Mouse (Mus musculus) liver, adult 2 months (tissue): Measurements from ENCODE around the gene Rgs9. TPM values are rescaled to one million over a fixed set of nuclear protein-coding genes. Genes with fewer than 3 reads are reported as not detected.

ENCODE experiments used
- DNase-seq: peaks from one replicate; pipeline ENCODE4 v3.0.0-alpha.2; 2011; ENCODE audit warnings: low read depth, low spot score; ENCODE audit errors: extremely low read depth
- H3K27ac ChIP-seq: fragments of 200-500 bp; replicated peaks from 2 replicates; pipeline ENCODE4 v1.5.1; 2012; ENCODE audit warnings: low read depth, mild to moderate bottlenecking, control low read depth, inconsistent platforms, low read length; ENCODE audit not compliant: insufficient read depth
- H3K27me3 ChIP-seq: fragments of 200-500 bp; 2 replicates; pipeline ENCODE4 v1.6.1; 2012; ENCODE audit warnings: mild to moderate bottlenecking, moderate library complexity, low read length, inconsistent platforms; ENCODE audit not compliant: control insufficient read depth, insufficient read depth
- H3K36me3 ChIP-seq: fragments of 200-500 bp; 2 replicates; pipeline ENCODE4 v1.6.1; 2012; ENCODE audit warnings: low read length, inconsistent platforms; ENCODE audit not compliant: control insufficient read depth, insufficient read depth
- H3K4me1 ChIP-seq: fragments of 200-500 bp; 2 replicates; pipeline ENCODE4 v1.6.1; 2011; ENCODE audit warnings: low read length; ENCODE audit not compliant: control insufficient read depth, insufficient read depth
- H3K4me3 ChIP-seq: fragments of 200-500 bp; 2 replicates; pipeline ENCODE4 v1.5.1; 2011; ENCODE audit warnings: low read depth, mild to moderate bottlenecking, control low read depth, low read length, moderate library complexity; ENCODE audit not compliant: insufficient read depth
- H3K79me2 ChIP-seq: fragments of 200-500 bp; 2 replicates; pipeline ENCODE4 v1.6.1; 2012; ENCODE audit warnings: inconsistent platforms, mild to moderate bottlenecking, low read length, moderate library complexity; ENCODE audit not compliant: control insufficient read depth, insufficient read depth
- H3K9ac ChIP-seq: fragments of 200-500 bp; 2 replicates; pipeline ENCODE4 v1.6.1; 2012; ENCODE audit warnings: low read depth, mild to moderate bottlenecking, control low read depth, inconsistent platforms, low read length
- CTCF ChIP-seq: fragments of 200-500 bp; IDR thresholded peaks from 2 replicates; pipeline ENCODE4 v1.5.1; 2011; ENCODE audit warnings: low read depth, low read length, control low read depth
- POLR2A ChIP-seq: fragments of 200-500 bp; IDR thresholded peaks from 2 replicates; pipeline ENCODE4 v1.6.1; 2011; ENCODE audit warnings: low read length, control low read depth; ENCODE audit not compliant: insufficient read depth; ENCODE audit errors: extremely low read depth
- WGBS: fragments of 180-500 bp; shearing (Covaris S2); methylation state at CpG from one replicate; pipeline ENCODE4 v1.1.7; 2018; 5-methylcytosine and 5-hydroxymethylcytosine counted together
- polyA plus RNA-seq: library from polyadenylated mRNA; depleted of rRNA; stranded (reverse); fragments of >200 nt; gene quantifications from 2 replicates; pipeline ENCODE4 v1.2.3, GENCODE M21; 2012
- total RNA-seq: library from RNA; depleted of rRNA; stranded (reverse); fragments of >200 nt; gene quantifications from 2 replicates; pipeline ENCODE4 v1.2.3, GENCODE M21; 2014

Rgs9 gene
- total and polyA plus RNA-seq, 2 experiments, result 0.09 to 0.37 TPM

DNA sequence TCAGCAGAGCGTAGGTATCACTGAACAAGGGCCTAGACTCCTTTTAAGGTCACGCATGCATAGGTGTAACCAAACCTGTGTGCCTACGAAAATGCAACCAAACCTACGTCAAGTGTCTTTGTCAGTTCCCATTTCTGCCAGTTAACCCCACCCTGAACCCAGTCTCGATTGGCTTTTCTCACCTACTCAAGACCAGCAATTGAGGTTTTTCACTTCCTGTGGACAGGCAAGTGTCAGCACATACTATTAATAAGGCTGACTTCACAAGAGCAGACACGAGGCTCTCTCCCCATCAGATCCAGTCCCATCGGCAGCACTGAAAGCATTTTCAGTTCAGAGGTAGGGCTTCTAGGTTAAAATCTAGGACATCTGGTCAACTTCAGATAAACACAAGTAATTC lies 37.4 kb downstream of the Rgs9 start:
- Histone ChIP-seq H3K36me3 (no peaks in the 10 kb centered on the region), H3K4me3 (no peak overlapping the region), H3K27me3 (0 out of 2 replicates have a peak, but pooled peaks cover 5% of the 10 kb centered on the region), H3K27ac (no peak overlapping the region), H3K9ac (no peak overlapping the region), H3K4me1 (no peaks in the 10 kb centered on the region), H3K79me2 (no peaks in the 10 kb centered on the region)
- DNase-seq, result no peak
- 85% methylated on average over 7 of the region's 7 CpGs for WGBS
- no peak for TF ChIP-seq POLR2A

DNA sequence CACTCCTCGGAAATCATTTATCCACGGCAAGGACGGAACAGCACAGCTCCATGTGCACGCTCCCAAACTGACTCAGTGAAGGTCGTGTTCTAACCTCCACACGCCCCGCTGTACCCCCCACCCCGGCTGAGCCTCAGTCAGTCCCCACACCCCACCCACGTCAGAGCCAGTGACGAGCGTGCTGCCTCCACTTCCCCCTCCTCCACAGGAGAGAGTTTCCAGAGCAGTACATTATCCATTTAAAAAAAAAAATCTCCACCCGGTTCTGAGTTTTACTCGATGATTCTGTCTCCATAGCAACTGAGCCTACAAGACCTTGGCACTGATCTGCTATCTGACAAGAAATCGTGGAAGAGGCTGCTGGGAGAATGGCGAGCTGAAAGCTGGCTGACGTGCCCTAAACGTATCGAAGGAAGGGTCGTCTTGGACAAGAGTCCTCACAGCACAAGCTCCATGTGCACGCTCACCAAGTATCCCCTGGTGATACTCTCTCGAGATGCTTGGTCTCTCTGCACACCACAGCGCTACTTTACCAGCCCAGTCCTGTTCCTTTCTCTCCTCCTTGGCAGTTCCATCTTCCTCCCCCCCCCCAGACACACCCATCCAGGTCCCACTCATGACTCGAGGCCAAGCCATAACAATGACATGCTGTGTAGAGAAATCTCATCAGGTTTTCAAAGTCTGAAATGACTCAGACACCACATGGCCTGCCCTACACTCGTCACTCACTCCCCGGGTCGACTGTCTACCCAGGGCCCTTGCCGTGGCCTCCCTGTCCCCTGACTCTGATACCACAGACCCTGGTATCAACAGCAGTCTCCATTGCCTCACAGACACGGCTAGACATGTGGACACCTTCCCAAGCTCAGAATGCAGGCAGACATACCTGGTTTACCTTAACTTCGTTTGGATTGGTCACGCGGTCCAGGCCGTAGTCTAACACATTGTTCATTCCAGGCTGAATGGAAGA lies 38.7 kb downstream of the Rgs9 start:
- no peaks in the 10 kb centered on the region for H3K4me1 ChIP-seq
- no peak overlapping the region for H3K4me3 ChIP-seq
- H3K27ac ChIP-seq, result no peak overlapping the region
- 0 out of 2 replicates have a peak, but pooled peaks cover 2% of the 10 kb centered on the region for H3K27me3 ChIP-seq
- no peak overlapping the region for H3K9ac ChIP-seq
- no peak for DNase-seq
- no peak for TF ChIP-seq POLR2A
- no peak for TF ChIP-seq CTCF
- H3K79me2 ChIP-seq, result no peaks in the 10 kb centered on the region
- no peaks in the 10 kb centered on the region for H3K36me3 ChIP-seq
- WGBS, result 88% methylated on average over 32 of the region's 32 CpGs

DNA sequence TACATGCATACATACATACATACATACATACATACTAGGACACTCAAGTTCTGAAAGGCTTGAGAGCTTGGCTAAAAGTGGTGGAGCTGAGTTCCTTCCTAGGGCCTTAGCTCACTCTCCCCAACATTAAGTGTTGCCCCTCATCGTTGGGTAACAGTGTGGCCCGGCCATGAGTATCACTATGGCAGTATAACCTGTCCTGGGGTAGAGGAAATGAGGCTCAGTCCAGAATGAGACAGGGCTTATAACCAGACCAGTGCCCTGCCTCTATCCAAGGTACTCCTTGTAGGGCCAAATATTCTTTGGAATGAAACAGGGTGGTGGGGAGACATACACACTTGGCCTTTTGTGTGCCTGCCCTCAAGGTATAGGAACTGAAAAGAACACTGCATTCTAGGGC lies 40.1 kb downstream of the Rgs9 start:
- TF ChIP-seq CTCF, result no peak
- TF ChIP-seq POLR2A, result no peak
- no peaks in the 10 kb centered on the region for H3K4me1 ChIP-seq
- 0 out of 2 replicates have a peak, but pooled peaks cover 2% of the 10 kb centered on the region for H3K27me3 ChIP-seq
- H3K27ac ChIP-seq, result no peak overlapping the region
- H3K4me3 ChIP-seq, result no peak overlapping the region
- DNase-seq, result no peak
- WGBS, result 88% methylated on average over 2 of the region's 2 CpGs
- H3K79me2 ChIP-seq, result no peaks in the 10 kb centered on the region
- H3K36me3 ChIP-seq, result no peaks in the 10 kb centered on the region
- H3K9ac ChIP-seq, result no peak overlapping the region

DNA sequence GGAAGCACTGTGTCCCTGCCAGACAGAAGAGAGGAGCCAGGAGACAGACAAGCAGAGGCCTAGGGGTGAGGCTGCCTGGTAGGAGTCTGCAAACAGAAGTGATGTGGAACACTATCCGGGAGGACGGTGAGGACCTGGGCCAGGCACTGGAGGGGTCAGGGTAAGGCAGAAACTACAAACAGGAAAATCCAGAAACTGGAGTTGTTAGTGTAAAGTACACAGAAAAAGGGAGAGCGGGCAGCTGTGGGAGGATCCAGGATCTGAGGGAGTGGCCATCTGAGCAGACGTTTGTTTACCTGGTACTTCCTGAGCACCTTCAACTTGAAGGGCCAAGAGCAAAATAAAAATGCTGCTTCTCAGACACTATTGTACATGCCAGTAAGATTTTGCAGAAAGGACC lies 42.9 kb downstream of the Rgs9 start:
- H3K27ac ChIP-seq, result no peak overlapping the region
- 28% methylated on average over 4 of the region's 4 CpGs for WGBS
- H3K4me1 ChIP-seq, result no peaks in the 10 kb centered on the region
- no peaks in the 10 kb centered on the region for H3K79me2 ChIP-seq
- no peak overlapping the region for H3K9ac ChIP-seq
- H3K4me3 ChIP-seq, result no peak overlapping the region
- H3K27me3 ChIP-seq, result 0 out of 2 replicates have a peak, but pooled peaks cover 2% of the 10 kb centered on the region
- DNase-seq, result no peak
- H3K36me3 ChIP-seq, result no peaks in the 10 kb centered on the region
- TF ChIP-seq CTCF (no peak), POLR2A (no peak)

DNA sequence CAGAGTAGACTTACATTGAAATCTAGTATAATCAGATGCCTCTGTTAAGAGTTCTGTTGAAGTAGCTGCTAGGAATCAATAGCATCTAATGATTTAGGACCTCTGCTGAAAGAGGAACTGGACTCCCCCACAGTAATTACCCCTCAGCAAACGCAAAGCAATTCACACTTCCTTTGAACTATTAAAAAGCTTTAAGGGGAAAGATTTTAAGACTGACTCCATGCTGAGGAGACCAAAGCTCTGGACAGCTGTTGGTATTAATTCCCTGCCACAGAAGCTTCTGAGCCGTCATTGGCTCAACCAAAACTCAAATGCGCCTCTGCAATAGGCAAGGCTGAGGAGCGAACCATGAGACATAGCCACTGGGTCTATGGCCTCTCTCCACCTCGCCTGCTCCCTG lies 45.4 kb downstream of the Rgs9 start:
- Histone ChIP-seq H3K36me3 (no peaks in the 10 kb centered on the region), H3K27me3 (no peaks in the 10 kb centered on the region), H3K4me3 (no peak overlapping the region), H3K79me2 (no peaks in the 10 kb centered on the region), H3K9ac (no peak overlapping the region), H3K27ac (no peak overlapping the region), H3K4me1 (no peaks in the 10 kb centered on the region)
- DNase-seq, result no peak
- 56% methylated on average over 5 of the region's 5 CpGs for WGBS
- TF ChIP-seq CTCF, result no peak
- TF ChIP-seq POLR2A, result no peak

DNA sequence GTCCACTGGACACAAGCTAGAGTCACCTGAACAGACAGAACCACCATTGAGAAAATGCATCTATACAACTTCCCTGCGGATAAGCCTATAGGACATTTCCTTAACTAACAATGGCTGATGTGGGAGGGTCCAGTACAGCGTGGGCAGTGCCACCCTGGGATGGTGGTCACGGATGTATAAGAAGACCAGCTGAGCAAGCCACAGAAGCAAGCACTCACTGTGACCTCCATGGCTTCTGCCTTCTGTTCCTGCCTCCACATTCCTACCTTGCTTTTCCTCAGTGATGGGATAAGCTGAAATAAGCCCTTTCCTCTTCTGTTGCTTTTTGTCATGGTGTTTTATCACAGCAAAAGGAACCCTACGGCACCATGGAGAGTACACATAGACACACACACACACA lies 47.4 kb downstream of the Rgs9 start:
- H3K9ac ChIP-seq, result no peak overlapping the region
- no peaks in the 10 kb centered on the region for H3K36me3 ChIP-seq
- no peak overlapping the region for H3K4me3 ChIP-seq
- no peak overlapping the region for H3K27ac ChIP-seq
- DNase-seq, result no peak
- no peaks in the 10 kb centered on the region for H3K4me1 ChIP-seq
- 83% methylated on average over 4 of the region's 4 CpGs for WGBS
- no peaks in the 10 kb centered on the region for H3K27me3 ChIP-seq
- H3K79me2 ChIP-seq, result no peaks in the 10 kb centered on the region
- no peak for TF ChIP-seq POLR2A
- no peak for TF ChIP-seq CTCF
